Mouse (Mus musculus) G1E (cell line): ENCODE results near the gene P4ha3.

Source experiments
- CTCF ChIP-seq: IDR thresholded peaks from 2 replicates; pipeline ENCODE4 v1.5.1; 2012; ENCODE audit warnings: low read depth, low read length, inconsistent platforms, mixed read lengths
- GATA1 ChIP-seq: IDR thresholded peaks from 2 replicates; pipeline ENCODE4 v1.6.1; 2012; ENCODE audit warnings: borderline replicate concordance, low read length, inconsistent platforms, mixed read lengths
- GATA2 ChIP-seq: IDR thresholded peaks from 2 replicates; pipeline ENCODE4 v1.6.1; 2012; ENCODE audit warnings: low read depth, low read length, inconsistent platforms, borderline replicate concordance
- POLR2AphosphoS5 ChIP-seq: IDR thresholded peaks from 2 replicates; pipeline ENCODE4 v1.6.1; 2012; ENCODE audit warnings: low read depth, low read length, inconsistent platforms; ENCODE audit not compliant: insufficient replicate concordance
- TAL1 ChIP-seq: conservative IDR thresholded peaks from 2 replicates; pipeline ENCODE4 v1.6.1; 2012; ENCODE audit warnings: low read depth, low read length, inconsistent platforms, mixed read lengths

DNA sequence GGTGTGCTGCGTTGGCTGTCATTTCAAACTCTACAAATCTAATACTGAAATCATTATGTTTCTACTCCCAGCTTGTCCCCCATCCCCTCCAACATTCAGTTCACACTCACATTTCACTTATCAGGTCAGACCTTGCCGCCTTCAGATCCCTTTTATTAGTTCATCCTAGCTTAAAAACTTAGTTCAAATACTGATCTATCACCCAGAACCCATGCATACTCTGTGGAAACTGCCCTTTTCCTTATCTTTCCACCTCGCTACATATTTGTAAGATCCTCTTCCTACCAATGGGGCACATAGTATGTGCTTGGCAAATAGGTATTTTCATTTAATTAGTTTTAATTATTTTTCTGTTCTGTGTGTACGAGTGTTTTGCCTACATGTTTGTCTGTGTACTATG, 41.1 kb upstream of the P4ha3 start:
- TF ChIP-seq CTCF (no peak), GATA1 (no peak), TAL1 (no peak), POLR2AphosphoS5 (no peak), GATA2 (no peak)
